Mouse (Mus musculus) CH12.LX (cell line): ENCODE results near the gene Mindy2. TPM values are rescaled to one million over a fixed set of nuclear protein-coding genes. Genes with fewer than 3 reads are reported as not detected.

ENCODE experiments used
- DNase-seq: peaks from one replicate; pipeline ENCODE4 v3.0.0-alpha.2; 2013; ENCODE audit errors: extremely low read depth
- H3K27ac ChIP-seq: 2 replicates; pipeline ENCODE4 v1.5.1; 2012; ENCODE audit warnings: low read depth, mild to moderate bottlenecking, control low read depth, moderate library complexity; ENCODE audit not compliant: insufficient read depth
- H3K27me3 ChIP-seq: replicated peaks from 2 replicates; pipeline ENCODE3; 2012; ENCODE audit warnings: inconsistent platforms
- H3K36me3 ChIP-seq, 2 experiments: replicated peaks in 1 of 2; 2 replicates each; pipeline versions ENCODE3 to v1.6.1; 2012; ENCODE audit warnings: inconsistent platforms in 1 of 2, low read length in 1 of 2, mild to moderate bottlenecking in 1 of 2, mixed read lengths in 1 of 2, moderate library complexity in 1 of 2; ENCODE audit not compliant: control insufficient read depth in 1 of 2, insufficient read depth in 1 of 2
- H3K4me1 ChIP-seq, 2 experiments: 2 replicates each; pipeline ENCODE4 v1.6.1; 2012; ENCODE audit warnings: inconsistent platforms in 1 of 2, moderate library complexity in 1 of 2; ENCODE audit not compliant: insufficient read depth in 2 of 2, control insufficient read depth in 1 of 2
- H3K4me2 ChIP-seq: 2 replicates; pipeline ENCODE4 v1.6.1; 2012; ENCODE audit warnings: low read depth, mild to moderate bottlenecking, control low read depth; ENCODE audit not compliant: poor library complexity, insufficient read depth, severe bottlenecking
- H3K4me3 ChIP-seq, 3 experiments: fragments of 150-350 bp in 1 of 3; sonication (generic) in 1 of 3; replicated peaks in 1 of 3; 2 replicates each; pipeline versions ENCODE3 to v1.5.1; 2011 to 2012; ENCODE audit warnings: low read depth in 2 of 3, low read length in 2 of 3, mild to moderate bottlenecking in 2 of 3, moderate library complexity in 2 of 3, control low read depth in 1 of 3, improper control_type of control experiment in 1 of 3, inconsistent platforms in 1 of 3, mixed read lengths in 1 of 3; ENCODE audit not compliant: poor library complexity in 1 of 3
- H3K79me2 ChIP-seq: replicated peaks from 2 replicates; pipeline ENCODE4 v1.6.1; 2012; ENCODE audit warnings: mild to moderate bottlenecking, moderate library complexity; ENCODE audit not compliant: control insufficient read depth, poor library complexity, insufficient read depth, severe bottlenecking; ENCODE audit errors: extremely low read depth
- H3K9ac ChIP-seq: 2 replicates; pipeline ENCODE4 v1.6.1; 2012; ENCODE audit warnings: low read depth, mild to moderate bottlenecking, control low read depth, moderate library complexity; ENCODE audit not compliant: insufficient read depth
- H3K9me3 ChIP-seq: replicated peaks from 2 replicates; pipeline ENCODE3; 2012; ENCODE audit warnings: low read length, inconsistent platforms, mixed read lengths
- BHLHE40 ChIP-seq: IDR thresholded peaks from 2 replicates; pipeline ENCODE4 v1.6.1; 2011; ENCODE audit warnings: mild to moderate bottlenecking, low read depth, low read length, improper control_type of control experiment
- CHD2 ChIP-seq: IDR thresholded peaks from 2 replicates; pipeline ENCODE4 v1.6.1; 2011; ENCODE audit warnings: low read length, improper control_type of control experiment
- CTCF ChIP-seq, 2 experiments: IDR thresholded peaks in 1 of 2; conservative IDR thresholded peaks in 1 of 2; 2 replicates each; pipeline ENCODE4 v1.5.1; 2011 to 2012; ENCODE audit warnings: low read depth in 2 of 2, low read length in 2 of 2, improper control_type of control experiment in 1 of 2, inconsistent platforms in 1 of 2, mild to moderate bottlenecking in 1 of 2, moderate library complexity in 1 of 2
- ELF1 ChIP-seq: IDR thresholded peaks from 2 replicates; pipeline ENCODE4 v1.6.1; 2014; ENCODE audit warnings: low read depth, mild to moderate bottlenecking, inconsistent platforms, low read length, improper control_type of control experiment
- HCFC1 ChIP-seq: IDR thresholded peaks from 2 replicates; pipeline ENCODE4 v1.6.1; 2012; ENCODE audit warnings: low read depth, mild to moderate bottlenecking, inconsistent platforms, low read length, improper control_type of control experiment
- IRF4 ChIP-seq: IDR thresholded peaks from 2 replicates; pipeline ENCODE4 v1.6.1; 2014; ENCODE audit warnings: low read depth, mild to moderate bottlenecking, inconsistent platforms, low read length, improper control_type of control experiment
- JUN ChIP-seq: IDR thresholded peaks from 2 replicates; pipeline ENCODE4 v1.6.1; 2011; ENCODE audit warnings: low read depth, mild to moderate bottlenecking, low read length, improper control_type of control experiment, moderate library complexity; ENCODE audit not compliant: insufficient read depth
- KAT2A ChIP-seq: IDR thresholded peaks from 2 replicates; pipeline ENCODE4 v1.6.1; 2012; ENCODE audit warnings: low read length, improper control_type of control experiment, inconsistent platforms; ENCODE audit not compliant: insufficient replicate concordance
- MAFK ChIP-seq: IDR thresholded peaks from 2 replicates; pipeline ENCODE4 v1.6.1; 2011; ENCODE audit warnings: low read length, improper control_type of control experiment; ENCODE audit not compliant: insufficient replicate concordance
- MEF2A ChIP-seq: IDR thresholded peaks from 2 replicates; pipeline ENCODE4 v1.6.1; 2014; ENCODE audit warnings: low read depth, mild to moderate bottlenecking, inconsistent platforms, low read length, improper control_type of control experiment, borderline replicate concordance
- MXI1 ChIP-seq: IDR thresholded peaks from 2 replicates; pipeline ENCODE4 v1.6.1; 2011; ENCODE audit warnings: mild to moderate bottlenecking, low read depth, low read length, improper control_type of control experiment
- PAX5 ChIP-seq: IDR thresholded peaks from 2 replicates; pipeline ENCODE4 v1.6.1; 2012; ENCODE audit warnings: low read length, inconsistent platforms, mixed read lengths
- POLR2A ChIP-seq: IDR thresholded peaks from 2 replicates; pipeline ENCODE4 v1.6.1; 2011; ENCODE audit warnings: low read depth, mild to moderate bottlenecking, improper control_type of control experiment, low read length
- SMC3 ChIP-seq: IDR thresholded peaks from 2 replicates; pipeline ENCODE4 v1.6.1; 2011; ENCODE audit warnings: low read depth, low read length, improper control_type of control experiment
- USF1 ChIP-seq: IDR thresholded peaks from 2 replicates; pipeline ENCODE4 v1.6.1; 2014; ENCODE audit warnings: low read depth, mild to moderate bottlenecking, inconsistent platforms, low read length, improper control_type of control experiment
- ZC3H11A ChIP-seq: IDR thresholded peaks from 2 replicates; pipeline ENCODE4 v1.6.1; 2012; ENCODE audit warnings: low read depth, mild to moderate bottlenecking, inconsistent platforms, low read length, improper control_type of control experiment
- ZMIZ1 ChIP-seq: IDR thresholded peaks from 2 replicates; pipeline ENCODE4 v1.6.1; 2012; ENCODE audit warnings: low read depth, mild to moderate bottlenecking, inconsistent platforms, low read length, improper control_type of control experiment
- ZNF384 ChIP-seq: IDR thresholded peaks from 2 replicates; pipeline ENCODE4 v1.6.1; 2012; ENCODE audit warnings: low read depth, low read length, improper control_type of control experiment, inconsistent platforms
- dilution Hi-C: fragments of 300-500 bp; cut with MboI; formaldehyde crosslinking; loops from 2 replicates; pipeline ENCODE4 v1.14.3; 2020; ENCODE audit warnings: low sequenced_read_pairs; ENCODE audit not compliant: extremely low pct_unique_long_range_greater_than_20kb, extremely low pct_ligation_motif_present
- in situ Hi-C: fragments of 300-500 bp; cut with MboI; formaldehyde crosslinking; loops from 3 replicates; pipeline ENCODE4 v1.14.3; 2019; ENCODE audit warnings: low sequenced_read_pairs, low pct_ligation_motif_present, low pct_unique_long_range_greater_than_20kb, mixed read lengths
- polyA plus RNA-seq: library from polyadenylated mRNA; unstranded; fragments of >175 nt; gene quantifications from 2 replicates; pipeline ENCODE4 v1.2.1, GENCODE M21; 2012; ENCODE audit warnings: low read depth; ENCODE audit not compliant: insufficient read length
- total RNA-seq, 2 experiments: library from RNA; depleted of rRNA; stranded (reverse); fragments of 300-350 nt in 1 of 2; fragments of >200 nt in 1 of 2; gene quantifications; 2 replicates each; pipeline ENCODE4 v1.2.3; 2012 to 2014

The Mindy2 gene
- total and polyA plus RNA-seq, 3 experiments, result 5.9 to 9.9 (median 7.0) TPM

- H3K9me3 ChIP-seq, result no peaks in the 10 kb centered on the region
- H3K36me3 ChIP-seq, result peaks cover 0 to 10% of the 10 kb centered on the region in 2 experiments
- H3K4me3 ChIP-seq, result no peak overlapping the region
- in situ Hi-C loops, result no loop called here
- H3K9ac ChIP-seq, result no peak overlapping the region
- TF ChIP-seq MAFK, result no peak
- TF ChIP-seq SMC3, result no peak
- no peak for TF ChIP-seq MXI1
- no peak for TF ChIP-seq ELF1
- no peak for TF ChIP-seq IRF4
- no peak for TF ChIP-seq MEF2A
- no peak for TF ChIP-seq POLR2A
- TF ChIP-seq ZMIZ1, result no peak
- TF ChIP-seq ZNF384, result no peak
- no peak for TF ChIP-seq ZC3H11A
- TF ChIP-seq KAT2A, result no peak
- no peak for TF ChIP-seq HCFC1
- no peak for TF ChIP-seq BHLHE40
- no peak for TF ChIP-seq CHD2
- no peak for TF ChIP-seq PAX5
- no peak for TF ChIP-seq JUN
- no peak overlapping the region for H3K27ac ChIP-seq
- H3K79me2 ChIP-seq, result peaks cover 10% of the 10 kb centered on the region
- H3K27me3 ChIP-seq, result no peaks in the 10 kb centered on the region
- dilution Hi-C loops, result no loop called here
- DNase-seq, result no peak
- no peak overlapping the region for H3K4me2 ChIP-seq
- peaks cover 14 to 61% of the 10 kb centered on the region in 2 experiments for H3K4me1 ChIP-seq
Observed at GRCm38 (mm10) chr9:70652221-70652620, 4.8 kb downstream of the Mindy2 start.

GRCm38 (mm10) chr9:70650994-70651393, 6.0 kb downstream of the Mindy2 start:
- peaks cover 10% of the 10 kb centered on the region for H3K79me2 ChIP-seq
- H3K4me3 ChIP-seq, result no peak overlapping the region
- peaks cover 0 to 10% of the 10 kb centered on the region in 2 experiments for H3K36me3 ChIP-seq
- no peak for DNase-seq
- in situ Hi-C loops, result no loop called here
- H3K27me3 ChIP-seq, result no peaks in the 10 kb centered on the region
- H3K4me1 ChIP-seq, result peaks cover 14 to 61% of the 10 kb centered on the region in 2 experiments
- dilution Hi-C loops, result no loop called here
- no peaks in the 10 kb centered on the region for H3K9me3 ChIP-seq
- TF ChIP-seq CTCF (conservative IDR thresholded peaks at IDR 0.05 in 1 of 2, IDR thresholded peaks at IDR 0.05 in 1 of 2; ENCODE audit: low read depth in 2 of 2, low read length in 2 of 2), result 0 out of 4 replicates have a peak, but pooled peaks of 1 of the 2 experiments have one; percentile 2
- TF ChIP-seq USF1, result no peak
- H3K27ac ChIP-seq, result no peak overlapping the region
- H3K9ac ChIP-seq, result no peak overlapping the region
- no peak overlapping the region for H3K4me2 ChIP-seq
